Mouse (Mus musculus) kidney, adult 11 months (tissue): Measurements from ENCODE around the gene Olfr287.

ENCODE experiments used
- DNase-seq: peaks from one replicate; pipeline ENCODE4 v3.0.0; 2022

Gene Olfr287

GRCm38 (mm10) chr15:98167645-98168621, 52.9 kb downstream of the Olfr287 start:
- DNase-seq, result peak; percentile 38

- DNase-seq, result no peak
Measured at GRCm38 (mm10) chr15:98166963-98167644, 53.8 kb downstream of the Olfr287 start, which contains the start of gene Ccdc184. Gene Ccdc184 (plus strand): TSS chr15:98167158.

- DNase-seq, result no peak
Measured at GRCm38 (mm10) chr15:98165525-98165924, 55.3 kb downstream of the Olfr287 start, which contains the start of gene Asb8. Gene Asb8 (minus strand): TSS chr15:98165625.

GRCm38 (mm10) chr15:98162561-98162960, 58.3 kb downstream of the Olfr287 start:
- no peak for DNase-seq

- no peak for DNase-seq
Measured at GRCm38 (mm10) chr15:98161026-98161805, 59.6 kb downstream of the Olfr287 start.

- no peak for DNase-seq
Measured at GRCm38 (mm10) chr15:98157253-98157652, 63.6 kb downstream of the Olfr287 start.
